Mouse (Mus musculus) G1E-ER4 (cell line): ENCODE results near the gene Myo1f. TPM values are rescaled to one million over a fixed set of nuclear protein-coding genes. Genes with fewer than 3 reads are reported as not detected.

ENCODE experiments used
- GATA1 ChIP-seq: IDR thresholded peaks from one replicate; pipeline ENCODE4 v1.8.0; 2012; ENCODE audit warnings: low read length, inconsistent platforms
- polyA plus RNA-seq: library from polyadenylated mRNA; stranded (reverse); fragments of >175 nt; gene quantifications from 2 replicates; pipeline ENCODE4 v1.2.3, GENCODE M21; 2012

Myo1f gene
- polyA plus RNA-seq, 1 experiment: not detected

- no peak for TF ChIP-seq GATA1
Measured at GRCm38 (mm10) chr17:33629487-33630125, 74.1 kb downstream of the Myo1f start.

- no peak for TF ChIP-seq GATA1
Measured at GRCm38 (mm10) chr17:33630171-33630895, 74.8 kb downstream of the Myo1f start.

GRCm38 (mm10) chr17:33631236-33631635, 75.7 kb downstream of the Myo1f start:
- TF ChIP-seq GATA1: no peak

- TF ChIP-seq GATA1: no peak
Measured at GRCm38 (mm10) chr17:33631796-33632195, 76.3 kb downstream of the Myo1f start.

GRCm38 (mm10) chr17:33637038-33637437, 81.5 kb downstream of the Myo1f start:
- TF ChIP-seq GATA1: no peak

GRCm38 (mm10) chr17:33637516-33638276, 82.2 kb downstream of the Myo1f start, which contains the start of gene Pram1:
Gene Pram1, plus strand, starts transcription at chr17:33638056.
- TF ChIP-seq GATA1: no peak

GRCm38 (mm10) chr17:33639743-33640142, 84.2 kb downstream of the Myo1f start:
- no peak for TF ChIP-seq GATA1

- TF ChIP-seq GATA1: no peak
Measured at GRCm38 (mm10) chr17:33644068-33644467, 88.6 kb downstream of the Myo1f start.

GRCm38 (mm10) chr17:33645073-33645472, 89.6 kb downstream of the Myo1f start:
- TF ChIP-seq GATA1: no peak

- no peak for TF ChIP-seq GATA1
Measured at GRCm38 (mm10) chr17:33649781-33650475, 94.4 kb downstream of the Myo1f start.

Other genes starting within 250 kb of the Myo1f start
- gene Zfp81, start 196.8 kb upstream of the Myo1f start, polyA plus RNA-seq: 0.26 and 0.33 TPM in 2 replicates
- 0.30 and 0.65 TPM in 2 replicates for gene Zfp101, start 161.1 kb upstream of the Myo1f start, polyA plus RNA-seq
- not detected in 2 replicates for gene Actl9, start 122.8 kb upstream of the Myo1f start, polyA plus RNA-seq
- gene Adamts10, start 31.5 kb upstream of the Myo1f start, polyA plus RNA-seq: 0.02 TPM in 1 of 2 replicates, not detected in the other
- 134 and 140 TPM in 2 replicates for gene Zfp414, start 73.4 kb downstream of the Myo1f start, polyA plus RNA-seq
- not detected in 2 replicates for gene Pram1, start 82.3 kb downstream of the Myo1f start, polyA plus RNA-seq
- 1,122 and 1,843 TPM in 2 replicates for gene Hnrnpm, start 131.2 kb downstream of the Myo1f start, polyA plus RNA-seq
- gene March2, start 163.0 kb downstream of the Myo1f start, polyA plus RNA-seq: 19.8 and 42.0 TPM in 2 replicates
- 99.8 and 157 TPM in 2 replicates for gene Rab11b, start 204.8 kb downstream of the Myo1f start, polyA plus RNA-seq
- not detected in 2 replicates for gene Angptl4, start 226.1 kb downstream of the Myo1f start, polyA plus RNA-seq